Mouse (Mus musculus) effector memory CD4-positive, alpha-beta T cell, adult 5 months (primary cell): ENCODE measurements around the gene Hand2. TPM values are rescaled to one million over a fixed set of nuclear protein-coding genes. Genes with fewer than 3 reads are reported as not detected.

Experiments used
- polyA plus RNA-seq: library from polyadenylated mRNA; unstranded; fragments of 100-300 nt; shearing (Covaris generic); gene quantifications from one replicate; pipeline ENCODE4 v1.2.1, GENCODE M21; 2017

The Hand2 gene
- not detected for polyA plus RNA-seq

GRCm38 (mm10) chr8:57320851-57321743, at the start of gene Hand2:
Gene Hand2 (plus strand): TSS chr8:57320983.

Other genes with a start within 250 kb of the Hand2 start
- not detected for gene Scrg1, start 134.9 kb downstream of the Hand2 start, polyA plus RNA-seq
- 30.2 TPM for gene Sap30, start 166.9 kb downstream of the Hand2 start, polyA plus RNA-seq
- 146 TPM for gene Hmgb2, start 190.9 kb downstream of the Hand2 start, polyA plus RNA-seq